Mouse (Mus musculus) forebrain, embryonic 16.5 days (tissue): ENCODE results near the gene Zfp526. TPM values are rescaled to one million over a fixed set of nuclear protein-coding genes. Genes with fewer than 3 reads are reported as not detected.

Experiments
- ATAC-seq: fragments of 200-750 bp; cut with Nextera tagmentation; 2 replicates; pipeline ENCODE4 v1.8.0; 2017; ENCODE audit warnings: mild to moderate bottlenecking, moderate library complexity
- H3K27ac ChIP-seq: fragments of 300-500 bp; sonication (generic); 2 replicates; pipeline ENCODE4 v1.5.1; 2014; ENCODE audit warnings: low read length, control low read depth
- H3K27me3 ChIP-seq: fragments of 300-500 bp; sonication (generic); replicated peaks from 2 replicates; pipeline ENCODE4 v1.6.1; 2014; ENCODE audit warnings: low read length; ENCODE audit not compliant: control insufficient read depth, insufficient read depth
- H3K36me3 ChIP-seq: fragments of 300-500 bp; sonication (generic); 2 replicates; pipeline ENCODE4 v1.6.1; 2014; ENCODE audit not compliant: control insufficient read depth, insufficient read depth
- H3K4me1 ChIP-seq: fragments of 300-500 bp; sonication (generic); replicated peaks from 2 replicates; pipeline ENCODE4 v1.6.1; 2014; ENCODE audit warnings: low read length; ENCODE audit not compliant: control insufficient read depth, insufficient read depth
- H3K4me2 ChIP-seq: fragments of 300-500 bp; sonication (generic); 2 replicates; pipeline ENCODE4 v1.6.1; 2014; ENCODE audit warnings: mild to moderate bottlenecking, low read length, control low read depth
- H3K4me3 ChIP-seq: fragments of 300-500 bp; sonication (generic); replicated peaks from 2 replicates; pipeline ENCODE4 v1.5.1; 2014; ENCODE audit warnings: mild to moderate bottlenecking, low read length, control low read depth
- H3K9ac ChIP-seq: fragments of 300-500 bp; sonication (generic); replicated peaks from 2 replicates; pipeline ENCODE4 v1.6.1; 2014; ENCODE audit warnings: low read depth, low read length, control low read depth
- H3K9me3 ChIP-seq: fragments of 300-500 bp; sonication (generic); 2 replicates; pipeline ENCODE4 v1.6.1; 2016; ENCODE audit warnings: low read length; ENCODE audit not compliant: control insufficient read depth
- WGBS: fragments of 180-500 bp; shearing (Covaris S2); extraction: QIAGEN DNeasy Blood & Tissue Kit; methylation state at CpG from one replicate; pipeline ENCODE4 v1.1.7; 2014; 5-methylcytosine and 5-hydroxymethylcytosine counted together
- polyA plus RNA-seq: library from polyadenylated mRNA; unstranded; fragments of >200 nt; fragmentation: Nextera tagmentation; extraction: Ambion mirVana; gene quantifications from 2 replicates; pipeline ENCODE4 v1.2.1, GENCODE M21; 2015

Gene Zfp526
- polyA plus RNA-seq, 1 experiment from 2014 or later: 1.8 TPM

DNA sequence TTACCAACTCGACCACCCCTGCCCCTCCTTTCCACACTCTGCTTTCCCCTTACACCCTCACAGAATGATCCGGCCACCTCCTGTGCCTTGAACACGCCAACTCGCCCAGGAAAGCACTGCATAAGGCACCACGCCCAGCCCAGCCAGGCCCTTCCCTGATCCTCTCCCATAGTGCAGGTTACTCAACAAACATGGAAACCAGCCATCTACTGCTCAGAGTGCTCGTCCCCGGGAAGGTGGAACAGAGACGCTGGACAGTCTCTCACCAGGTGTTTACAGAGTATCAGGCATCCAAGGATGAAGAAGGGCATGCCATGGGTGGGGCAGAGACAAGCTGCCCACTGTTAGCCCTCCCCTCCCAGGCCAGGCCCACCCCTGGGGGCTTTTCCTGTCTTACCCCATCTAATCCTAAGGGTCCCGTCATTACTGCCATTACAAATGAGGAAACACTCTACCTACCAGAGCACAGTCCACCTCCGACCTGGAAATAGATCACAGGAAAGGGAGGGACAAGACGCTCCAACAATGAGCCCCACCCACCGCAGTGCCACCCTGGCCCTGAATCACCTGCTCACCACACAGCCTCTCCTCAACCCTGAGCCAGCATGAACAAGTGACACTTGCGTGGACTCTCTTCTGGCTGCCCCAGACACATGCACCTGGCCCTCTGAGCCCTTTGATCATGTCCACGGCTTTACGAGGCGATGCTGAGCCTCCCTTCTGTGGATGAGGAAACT lies 15.0 kb upstream of the Zfp526 start:
- no peak overlapping the region for H3K4me2 ChIP-seq
- H3K4me3 ChIP-seq: no peak overlapping the region
- peaks cover 15% of the 10 kb centered on the region for H3K36me3 ChIP-seq
- H3K9me3 ChIP-seq: no peaks in the 10 kb centered on the region
- H3K4me1 ChIP-seq: no peaks in the 10 kb centered on the region
- 93% methylated on average over 16 of the region's 16 CpGs for whole genome bisulfite sequencing
- no peak for ATAC-seq
- H3K27me3 ChIP-seq: no peaks in the 10 kb centered on the region
- H3K9ac ChIP-seq: no peak overlapping the region
- H3K27ac ChIP-seq: no peak overlapping the region

DNA sequence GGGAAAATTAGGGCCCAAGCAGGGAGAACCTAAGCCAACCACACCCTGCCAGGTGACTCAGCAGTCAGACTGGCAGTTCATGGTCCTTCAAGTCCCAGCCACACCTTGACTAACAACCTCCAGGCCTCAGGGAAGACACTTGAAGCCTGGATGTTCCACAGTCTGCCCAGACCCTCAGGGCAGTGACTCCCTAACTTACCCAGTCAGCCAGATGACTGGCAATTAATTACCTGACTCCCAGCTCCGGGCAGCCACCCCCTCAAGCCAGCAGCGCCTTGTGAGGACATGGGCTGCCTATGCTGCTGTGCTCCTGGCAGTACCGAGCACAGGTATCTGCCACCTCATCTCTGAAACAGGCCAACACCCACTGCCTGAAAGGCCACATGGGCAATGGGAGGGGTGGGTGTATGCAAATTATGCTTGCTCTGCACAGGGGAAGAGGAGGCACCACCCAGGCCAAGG lies 12.0 kb upstream of the Zfp526 start:
- no peak for ATAC-seq
- peaks cover 4% of the 10 kb centered on the region for H3K36me3 ChIP-seq
- WGBS: 83% methylated on average over 3 of the region's 3 CpGs

DNA sequence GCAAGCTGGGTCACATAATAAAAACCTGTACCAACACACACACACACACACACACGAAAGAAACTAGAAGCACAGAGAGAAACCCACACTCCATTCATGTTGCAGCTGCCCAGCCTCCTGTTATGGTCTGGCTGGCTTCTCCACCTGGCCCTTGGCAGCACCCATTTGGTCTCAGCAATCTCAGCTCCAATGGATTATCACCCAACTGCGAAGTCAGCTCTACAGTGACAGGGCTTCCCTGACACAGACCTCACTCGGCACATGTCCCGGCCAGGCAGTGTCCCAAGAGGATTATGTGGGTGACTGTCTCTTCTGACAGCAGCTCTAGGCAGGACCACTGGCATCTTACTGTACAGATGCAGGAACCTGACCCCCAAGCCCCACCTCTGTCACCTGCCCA lies 10.7 kb upstream of the Zfp526 start:
- H3K9me3 ChIP-seq: no peaks in the 10 kb centered on the region
- peaks cover 4% of the 10 kb centered on the region for H3K36me3 ChIP-seq
- no peak overlapping the region for H3K27ac ChIP-seq
- no peaks in the 10 kb centered on the region for H3K4me1 ChIP-seq
- 98% methylated on average over 4 of the region's 4 CpGs for WGBS
- no peak overlapping the region for H3K9ac ChIP-seq
- no peak for ATAC-seq
- H3K4me3 ChIP-seq: no peak overlapping the region
- no peak overlapping the region for H3K4me2 ChIP-seq
- no peaks in the 10 kb centered on the region for H3K27me3 ChIP-seq

More for the DNA sequence above, 12.0 kb upstream of the Zfp526 start:
- Histone ChIP-seq H3K27me3 (no peaks in the 10 kb centered on the region), H3K4me3 (no peak overlapping the region), H3K9ac (no peak overlapping the region), H3K27ac (no peak overlapping the region), H3K4me1 (no peaks in the 10 kb centered on the region), H3K9me3 (no peaks in the 10 kb centered on the region), H3K4me2 (no peak overlapping the region)

DNA sequence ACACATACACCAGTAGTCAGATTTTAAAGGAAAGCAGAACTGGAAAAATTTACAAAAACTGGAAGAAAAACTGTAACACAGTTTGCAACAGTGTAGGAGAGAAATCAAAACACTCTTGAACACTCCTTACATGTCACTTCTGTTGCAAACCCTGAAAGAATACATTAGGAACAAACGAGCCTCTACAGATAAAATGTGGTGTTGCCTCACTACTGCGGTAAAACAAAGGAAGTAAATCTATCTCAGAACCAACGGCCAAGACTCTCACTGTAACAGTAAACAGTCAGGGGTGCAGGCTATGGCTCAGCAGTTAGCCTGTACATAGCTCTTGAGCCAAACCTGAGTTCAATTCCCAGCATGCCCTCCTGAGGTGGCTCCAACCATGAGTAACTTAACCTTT lies 8.1 kb upstream of the Zfp526 start:
- no peaks in the 10 kb centered on the region for H3K27me3 ChIP-seq

DNA sequence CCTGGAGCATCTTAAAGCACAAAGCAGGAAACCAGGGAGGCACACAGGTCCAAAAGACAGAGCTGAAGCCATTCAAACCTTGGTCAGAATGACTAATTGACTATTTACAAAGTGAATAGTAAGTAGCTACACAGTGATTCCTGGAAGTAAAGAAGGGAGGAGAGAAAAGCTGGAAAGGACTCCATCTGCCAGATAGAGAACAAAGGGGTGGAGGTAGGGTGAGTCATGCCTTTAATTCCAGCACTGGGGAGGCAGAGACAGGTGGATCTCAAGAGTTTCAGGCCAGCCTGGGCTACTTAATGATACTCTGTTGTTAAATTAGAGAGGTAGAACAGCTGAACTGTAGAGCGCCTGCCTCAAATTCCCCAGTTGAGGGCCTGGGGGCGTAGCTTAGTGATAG lies 7.1 kb upstream of the Zfp526 start:
- Histone ChIP-seq H3K27ac (no peak overlapping the region), H3K9ac (no peak overlapping the region), H3K36me3 (peaks cover 4% of the 10 kb centered on the region), H3K4me2 (no peak overlapping the region), H3K27me3 (no peaks in the 10 kb centered on the region), H3K4me3 (no peak overlapping the region), H3K9me3 (no peaks in the 10 kb centered on the region), H3K4me1 (peaks cover 16% of the 10 kb centered on the region)
- ATAC-seq: no peak
- WGBS: 94% methylated on average over 2 of the region's 2 CpGs

More for the DNA sequence above, 8.1 kb upstream of the Zfp526 start:
- WGBS: 70% methylated on average over 3 of the region's 3 CpGs
- H3K4me1 ChIP-seq: peaks cover 6% of the 10 kb centered on the region
- ATAC-seq: no peak
- H3K9me3 ChIP-seq: no peaks in the 10 kb centered on the region
- H3K4me3 ChIP-seq: no peak overlapping the region
- H3K4me2 ChIP-seq: no peak overlapping the region
- H3K9ac ChIP-seq: no peak overlapping the region
- H3K36me3 ChIP-seq: peaks cover 4% of the 10 kb centered on the region
- H3K27ac ChIP-seq: no peak overlapping the region

DNA sequence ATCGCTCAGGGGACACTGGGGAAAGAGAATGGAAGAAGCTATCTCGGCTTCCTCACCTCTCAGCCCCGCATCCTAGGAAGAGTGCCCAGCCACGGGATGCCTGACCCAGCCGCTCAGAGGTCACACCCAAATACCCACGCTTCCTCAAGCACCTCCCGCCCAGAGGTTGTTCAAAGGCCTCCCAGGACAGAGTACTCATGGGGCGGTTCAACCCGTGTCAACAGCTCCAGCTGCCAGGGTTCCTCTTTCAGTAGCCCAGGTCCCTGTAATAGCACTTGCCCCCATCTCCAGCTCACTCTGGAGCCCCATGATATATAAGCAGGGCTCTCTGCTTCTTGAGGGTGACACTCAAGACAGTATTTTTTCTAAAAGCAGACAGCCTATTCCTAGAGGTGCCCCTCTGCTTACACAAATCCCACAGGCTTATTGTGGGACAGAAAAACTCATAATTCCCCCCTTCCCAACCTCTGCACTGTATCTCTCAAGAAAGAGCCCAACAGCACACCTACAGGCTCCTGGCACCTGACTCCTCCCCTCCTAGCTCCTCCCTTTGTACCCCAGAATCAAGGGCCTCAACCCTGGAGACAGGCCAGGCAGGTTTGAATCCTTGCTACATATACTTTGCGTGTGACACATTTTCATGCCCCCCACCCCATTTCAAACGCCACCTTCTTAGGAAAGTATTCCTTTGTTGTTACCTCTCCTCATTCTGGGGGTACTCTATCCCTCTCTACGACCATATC lies 3.4 kb upstream of the Zfp526 start:
- H3K36me3 ChIP-seq: no peaks in the 10 kb centered on the region
- no peak overlapping the region for H3K27ac ChIP-seq
- no peak overlapping the region for H3K9ac ChIP-seq
- no peak overlapping the region for H3K4me3 ChIP-seq
- no peak for ATAC-seq
- H3K9me3 ChIP-seq: no peaks in the 10 kb centered on the region
- H3K27me3 ChIP-seq: no peaks in the 10 kb centered on the region
- no peak overlapping the region for H3K4me2 ChIP-seq
- peaks cover 37% of the 10 kb centered on the region for H3K4me1 ChIP-seq
- 74% methylated on average over 12 of the region's 12 CpGs for WGBS

DNA sequence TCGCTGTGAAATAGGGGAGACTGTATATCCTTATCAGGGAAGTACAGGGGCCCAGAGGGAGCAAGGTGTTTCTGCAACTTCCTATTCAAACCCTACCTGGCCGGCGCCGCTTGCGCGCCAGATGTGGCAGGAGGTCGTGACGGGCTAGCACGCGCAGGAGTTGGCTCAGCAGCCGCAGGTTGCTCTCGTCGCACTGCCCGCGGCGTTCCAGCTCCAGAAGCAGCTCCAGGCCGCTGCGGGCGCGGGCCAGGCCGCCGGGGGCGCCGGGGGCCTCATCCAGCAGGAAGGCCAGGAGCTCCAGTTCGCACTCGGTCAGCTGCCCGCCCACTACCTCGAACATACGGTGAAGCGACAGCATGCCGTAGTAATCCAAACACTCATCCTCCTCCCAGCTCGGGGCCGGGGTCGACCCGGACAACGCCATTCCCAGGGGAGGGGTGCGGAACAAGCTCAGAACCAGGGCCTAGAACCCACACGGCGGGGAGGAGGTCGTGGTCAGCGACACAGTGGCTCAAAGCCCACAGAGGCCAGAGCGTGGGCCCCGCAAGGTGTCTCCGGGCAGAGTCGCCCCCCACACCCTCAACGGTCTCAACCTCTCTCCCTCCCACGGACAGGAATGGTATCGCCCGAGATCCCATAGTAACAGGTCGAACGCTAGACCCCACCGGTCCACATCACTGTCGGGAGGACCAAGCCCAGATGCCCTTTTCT lies 2.4 kb upstream of the Zfp526 start:
- Histone ChIP-seq H3K27ac (0 out of 2 replicates have a peak overlapping the region, but pooled peaks have one; percentile 30), H3K36me3 (no peaks in the 10 kb centered on the region), H3K9ac (peak overlapping the region; percentile 72), H3K4me2 (peak overlapping the region; percentile 92), H3K4me3 (peak overlapping the region; percentile 79), H3K4me1 (peaks cover 37% of the 10 kb centered on the region), H3K27me3 (no peaks in the 10 kb centered on the region), H3K9me3 (no peaks in the 10 kb centered on the region)
- under 1% methylated on average over 53 of the region's 53 CpGs for WGBS
- ATAC-seq: no peak

DNA sequence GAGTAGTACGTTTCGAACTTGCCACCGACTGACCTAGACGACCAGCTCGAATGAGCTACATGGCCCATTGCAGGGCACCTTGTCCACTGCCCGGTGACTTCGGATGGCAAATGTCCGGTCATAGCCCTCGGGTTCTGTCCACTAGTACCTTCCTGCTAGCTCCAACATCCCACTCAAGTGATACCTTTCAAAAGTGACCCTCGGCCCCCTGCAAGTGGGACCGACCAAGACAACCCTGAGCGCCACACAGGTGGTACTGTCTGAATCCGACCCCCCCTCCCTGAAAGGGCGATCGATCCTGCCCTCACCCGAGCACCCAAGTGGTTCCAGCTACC lies 1.8 kb upstream of the Zfp526 start:
- H3K4me2 ChIP-seq: peak overlapping the region; percentile 92
- peak overlapping the region; percentile 72 for H3K9ac ChIP-seq
- H3K27me3 ChIP-seq: no peaks in the 10 kb centered on the region
- peaks cover 37% of the 10 kb centered on the region for H3K4me1 ChIP-seq
- peak overlapping the region; percentile 24; the same call in 1 of the 2 replicates for H3K27ac ChIP-seq
- peak; percentile 2; the same call in 1 of the 2 replicates for ATAC-seq
- H3K9me3 ChIP-seq: no peaks in the 10 kb centered on the region
- peak overlapping the region; percentile 79 for H3K4me3 ChIP-seq
- H3K36me3 ChIP-seq: 0 out of 2 replicates have a peak, but pooled peaks cover 2% of the 10 kb centered on the region
- 0% methylated on average over 16 of the region's 16 CpGs for WGBS
